ENCODE assay signal across 32 mouse cellular contexts in genomic region chrX:169473518-169473917, GRCm38 (mm10).
"Had no signal": no experiment of that assay in that cellular context is flagged by ENCODE, and none has a peak within 500 bp of the region (broad histone marks: within the 10 kb centered on the region; RNA-seq: fewer than 3 reads in every experiment).

No protein-coding gene starts in this region.

- H3K9ac ChIP-seq: limb, embryonic 12.5 days; limb, embryonic 13.5 days; limb, embryonic 15.5 days; liver, embryonic 13.5 days; liver, embryonic 14.5 days; liver, embryonic 15.5 days; liver, postnatal 0 days; lung, embryonic 14.5 days; lung, embryonic 15.5 days; midbrain, embryonic 12.5 days; midbrain, embryonic 13.5 days; midbrain, embryonic 15.5 days; neural tube, embryonic 12.5 days; neural tube, embryonic 13.5 days had no signal

- H3K27me3 ChIP-seq: liver, embryonic 13.5 days; liver, embryonic 15.5 days; lung, embryonic 15.5 days; neural tube, embryonic 12.5 days had no signal

- H3K27ac ChIP-seq: limb, embryonic 10.5 days; limb, embryonic 12.5 days; limb, embryonic 13.5 days; limb, embryonic 15.5 days; liver, embryonic 13.5 days; liver, embryonic 14.5 days; liver, embryonic 15.5 days; lung, embryonic 15.5 days; macrophage; midbrain, embryonic 10.5 days; midbrain, embryonic 12.5 days; midbrain, embryonic 13.5 days; midbrain, embryonic 15.5 days; neural tube, embryonic 12.5 days; neural tube, embryonic 13.5 days had no signal

- H3K4me1 ChIP-seq: limb, embryonic 10.5 days; limb, embryonic 12.5 days; limb, embryonic 13.5 days; limb, embryonic 15.5 days; liver, embryonic 13.5 days; liver, embryonic 15.5 days; lung, embryonic 15.5 days; megakaryocyte, embryonic 14.5 days; midbrain, embryonic 10.5 days; midbrain, embryonic 12.5 days; midbrain, embryonic 13.5 days; midbrain, embryonic 15.5 days; neural tube, embryonic 12.5 days; neural tube, embryonic 13.5 days had no signal

- H3K4me3 ChIP-seq: limb, embryonic 10.5 days; limb, embryonic 12.5 days; limb, embryonic 13.5 days; limb, embryonic 15.5 days; liver, embryonic 13.5 days; liver, embryonic 15.5 days; lung, embryonic 15.5 days; megakaryocyte, embryonic 14.5 days; midbrain, embryonic 10.5 days; midbrain, embryonic 12.5 days; midbrain, embryonic 13.5 days; midbrain, embryonic 15.5 days; myocyte; neural tube, embryonic 12.5 days; neural tube, embryonic 13.5 days had no signal

- H3K9me3 ChIP-seq: limb, embryonic 10.5 days; limb, embryonic 12.5 days; limb, embryonic 13.5 days; limb, embryonic 15.5 days; liver, embryonic 13.5 days; liver, embryonic 15.5 days; lung, embryonic 15.5 days; megakaryocyte, embryonic 14.5 days; midbrain, embryonic 10.5 days; midbrain, embryonic 12.5 days; midbrain, embryonic 13.5 days; midbrain, embryonic 15.5 days; neural tube, embryonic 12.5 days; neural tube, embryonic 13.5 days had no signal

- DNase-seq: left cerebral cortex, postnatal 4 days; liver; liver, embryonic 13.5 days; liver, postnatal 0 days; lung, adult 18-20 months; lung, adult 2 months; lung, postnatal 10 days; lung, postnatal 14 days; lung, postnatal 36 days; lung, postnatal 4 days; midbrain, embryonic 14.5 days had no signal

- H3K4me2 ChIP-seq: limb, embryonic 12.5 days; limb, embryonic 13.5 days; limb, embryonic 15.5 days; liver, embryonic 11.5 days; liver, embryonic 13.5 days; liver, embryonic 15.5 days; lung, embryonic 14.5 days; lung, embryonic 15.5 days; midbrain, embryonic 11.5 days; midbrain, embryonic 12.5 days; midbrain, embryonic 13.5 days; midbrain, embryonic 15.5 days; neural tube, embryonic 12.5 days; neural tube, embryonic 13.5 days had no signal

- ATAC-seq: liver, postnatal 0 days; lung, postnatal 0 days; midbrain, embryonic 13.5 days; midbrain, embryonic 15.5 days; midbrain, embryonic 16.5 days had no signal

- H3K36me3 ChIP-seq: limb, embryonic 10.5 days; limb, embryonic 12.5 days; limb, embryonic 13.5 days; limb, embryonic 15.5 days; liver, embryonic 13.5 days; liver, embryonic 15.5 days; lung, embryonic 15.5 days; midbrain, embryonic 10.5 days; midbrain, embryonic 12.5 days; midbrain, embryonic 13.5 days; midbrain, embryonic 15.5 days; neural tube, embryonic 12.5 days; neural tube, embryonic 13.5 days had no signal
